Mouse (Mus musculus) cerebellum, adult 11 months (tissue): Measurements from ENCODE around the gene Kalrn.
A peak's percentile ranks its signal among the peaks of the same experiment; 100 is the strongest.

Source experiments
- DNase-seq: peaks from one replicate; pipeline ENCODE4 v3.0.0; 2022

Gene Kalrn

GRCm38 (mm10) chr16:34414581-34414980 lies 158.8 kb downstream of the Kalrn start:
- DNase-seq = no peak

- peak; percentile 28 for DNase-seq
Observed at GRCm38 (mm10) chr16:34413868-34414333, 159.4 kb downstream of the Kalrn start.

GRCm38 (mm10) chr16:34407036-34407435 lies 166.3 kb downstream of the Kalrn start:
- no peak for DNase-seq

- DNase-seq = no peak
Observed at GRCm38 (mm10) chr16:34405094-34405493, 168.2 kb downstream of the Kalrn start.

GRCm38 (mm10) chr16:34401216-34401615 lies 172.1 kb downstream of the Kalrn start:
- DNase-seq = no peak

- no peak for DNase-seq
Observed at GRCm38 (mm10) chr16:34400102-34400728, 173.1 kb downstream of the Kalrn start.

- no peak for DNase-seq
Observed at GRCm38 (mm10) chr16:34395221-34395811, 178.0 kb downstream of the Kalrn start.

- peak; percentile 62 for DNase-seq
Observed at GRCm38 (mm10) chr16:34389520-34390271, 183.6 kb downstream of the Kalrn start.

GRCm38 (mm10) chr16:34388871-34389270 lies 184.5 kb downstream of the Kalrn start:
- peak; percentile 21 for DNase-seq

- DNase-seq = no peak
Observed at GRCm38 (mm10) chr16:34385065-34385464, 188.3 kb downstream of the Kalrn start.

GRCm38 (mm10) chr16:34382992-34383391 lies 190.3 kb downstream of the Kalrn start:
- DNase-seq = no peak

GRCm38 (mm10) chr16:34376166-34376857 lies 197.0 kb downstream of the Kalrn start:
- DNase-seq = no peak

- DNase-seq = no peak
Observed at GRCm38 (mm10) chr16:34373519-34373918, 199.8 kb downstream of the Kalrn start.

- no peak for DNase-seq
Observed at GRCm38 (mm10) chr16:34372103-34372741, 201.1 kb downstream of the Kalrn start.

- DNase-seq = no peak
Observed at GRCm38 (mm10) chr16:34359206-34359605, 214.1 kb downstream of the Kalrn start.

- no peak for DNase-seq
Observed at GRCm38 (mm10) chr16:34355547-34355946, 217.8 kb downstream of the Kalrn start.

GRCm38 (mm10) chr16:34354042-34354441 lies 219.3 kb downstream of the Kalrn start:
- no peak for DNase-seq

GRCm38 (mm10) chr16:34352747-34353146 lies 220.6 kb downstream of the Kalrn start:
- DNase-seq = no peak

- no peak for DNase-seq
Observed at GRCm38 (mm10) chr16:34351575-34352150, 221.7 kb downstream of the Kalrn start.

GRCm38 (mm10) chr16:34347574-34347973 lies 225.8 kb downstream of the Kalrn start:
- no peak for DNase-seq

GRCm38 (mm10) chr16:34344895-34345876 lies 228.1 kb downstream of the Kalrn start:
- no peak for DNase-seq
